In genomic region chr6:143830131-143830530, GRCm38 (mm10) we compare ENCODE assay signal across 11 mouse cellular contexts.
"Had no signal": no experiment of that assay in that cellular context is flagged by ENCODE, and none has a peak within 500 bp of the region (broad histone marks: within the 10 kb centered on the region; RNA-seq: fewer than 3 reads in every experiment).

No protein-coding gene starts in this region.

- ATAC-seq: liver, postnatal 0 days; midbrain, embryonic 16.5 days had no signal

- H3K27ac ChIP-seq: liver, embryonic 13.5 days; lung, embryonic 15.5 days; midbrain, embryonic 12.5 days had no signal

- H3K4me1 ChIP-seq: midbrain, embryonic 12.5 days had no signal

- DNase-seq: kidney, adult 2 months; kidney, postnatal 25 days; layer of hippocampus, adult 9-11 months; layer of hippocampus, postnatal 36 days; liver, embryonic 13.5 days; liver, postnatal 0 days; right cerebral cortex, postnatal 14 days; thymus, postnatal 36 days had no signal

- H3K9ac ChIP-seq: liver, embryonic 13.5 days; liver, postnatal 0 days; lung, embryonic 15.5 days; midbrain, embryonic 12.5 days had no signal

- H3K9me3 ChIP-seq: liver, embryonic 13.5 days; lung, embryonic 15.5 days; midbrain, embryonic 12.5 days had no signal

- H3K36me3 ChIP-seq: liver, embryonic 13.5 days; lung, embryonic 15.5 days had no signal

- H3K4me3 ChIP-seq: liver, embryonic 13.5 days; lung, embryonic 15.5 days; midbrain, embryonic 12.5 days had no signal

- H3K27me3 ChIP-seq: liver, embryonic 13.5 days; lung, embryonic 15.5 days; midbrain, embryonic 12.5 days had no signal

- H3K4me2 ChIP-seq: liver, embryonic 13.5 days; lung, embryonic 15.5 days; midbrain, embryonic 12.5 days had no signal
